Comparison of ENCODE assay signal across 19 mouse cellular contexts in the genomic region with DNA sequence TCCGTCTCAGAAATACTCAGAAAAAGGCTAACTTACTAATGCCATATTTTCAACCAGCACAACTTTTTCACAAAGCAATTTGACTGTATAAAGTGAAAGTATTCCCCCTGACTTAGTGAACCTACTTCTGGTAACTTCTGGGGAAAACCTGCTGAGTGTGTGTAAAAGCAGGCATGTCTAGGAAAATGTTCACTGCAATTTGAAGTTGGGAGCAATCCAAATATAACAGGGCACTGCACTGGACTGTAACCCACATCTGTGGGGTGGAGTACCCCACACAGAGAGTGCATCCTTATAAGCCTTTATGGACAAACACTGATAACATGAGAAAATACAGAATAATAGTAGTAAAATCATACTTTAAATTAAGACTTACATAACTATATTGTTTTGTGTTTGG.
"Had no signal": no experiment of that assay in that cellular context is flagged by ENCODE, and none has a peak within 500 bp of the region (broad histone marks: within the 10 kb centered on the region; RNA-seq: fewer than 3 reads in every experiment).

No protein-coding gene starts in this region.

- H3K9me3 ChIP-seq: liver, embryonic 15.5 days; midbrain, embryonic 10.5 days; midbrain, embryonic 13.5 days; midbrain, embryonic 15.5 days; neural tube, embryonic 13.5 days; neural tube, embryonic 15.5 days had no signal

- DNase-seq: lung, adult 18-20 months; lung, embryonic 14.5 days; lung, postnatal 10 days; lung, postnatal 4 days; retina, postnatal 1 day; right cerebral cortex, adult 18-20 months; right cerebral cortex, postnatal 25 days; right cerebral cortex, postnatal 4 days; spleen, adult 18-20 months; thymus, adult 18-20 months; thymus, postnatal 14 days; thymus, postnatal 36 days had no signal

- H3K27me3 ChIP-seq: liver, embryonic 15.5 days; midbrain, embryonic 13.5 days; midbrain, embryonic 15.5 days; neural tube, embryonic 13.5 days; neural tube, embryonic 15.5 days had no signal

- ATAC-seq: midbrain, embryonic 13.5 days; midbrain, embryonic 15.5 days had no signal

- H3K4me1 ChIP-seq: midbrain, embryonic 10.5 days; midbrain, embryonic 13.5 days had no signal

- H3K27ac ChIP-seq: liver, embryonic 15.5 days; midbrain, embryonic 10.5 days; midbrain, embryonic 13.5 days; midbrain, embryonic 15.5 days; neural tube, embryonic 13.5 days; neural tube, embryonic 15.5 days had no signal

- H3K4me3 ChIP-seq: liver, embryonic 15.5 days; midbrain, embryonic 10.5 days; midbrain, embryonic 13.5 days; midbrain, embryonic 15.5 days; myocyte; neural tube, embryonic 13.5 days; neural tube, embryonic 15.5 days had no signal

- H3K9ac ChIP-seq: liver, embryonic 15.5 days; lung, embryonic 14.5 days; midbrain, embryonic 13.5 days; midbrain, embryonic 15.5 days; neural tube, embryonic 13.5 days; neural tube, embryonic 15.5 days had no signal

- H3K4me2 ChIP-seq: liver, embryonic 15.5 days; lung, embryonic 14.5 days; midbrain, embryonic 13.5 days; midbrain, embryonic 15.5 days; neural tube, embryonic 13.5 days; neural tube, embryonic 15.5 days had no signal

- H3K36me3 ChIP-seq: liver, embryonic 15.5 days; midbrain, embryonic 13.5 days; midbrain, embryonic 15.5 days; neural tube, embryonic 13.5 days; neural tube, embryonic 15.5 days had no signal
